Mouse (Mus musculus): ENCODE data around the gene Peg12.

GRCm38 (mm10) chr7:62452353-62452752 lies 12.0 kb downstream of the Peg12 start:
- no peak for TF ChIP-seq CTCF (IDR thresholded peaks at IDR 0.05; ENCODE audit: borderline replicate concordance, control insufficient read depth, extremely low read depth, insufficient read depth, low read length, poor library complexity)
- no peak for TF ChIP-seq POLR2A (IDR thresholded peaks at IDR 0.05; ENCODE audit: control insufficient read depth, extremely low read depth, insufficient read depth, low read length, poor library complexity)
